Mouse (Mus musculus): Measurements from ENCODE around the gene Rnf208. TPM values are rescaled to one million over a fixed set of nuclear protein-coding genes. Genes with fewer than 3 reads are reported as not detected.

Rnf208 gene
- total and polyA plus RNA-seq, 2 experiments from 2014 or later: 157 to 240 TPM

- H3K4me1 ChIP-seq (ENCODE audit: insufficient read depth, low read length): peaks cover 6% of the 10 kb centered on the region; the same call in 1 of the 2 replicates
- no peak for TF ChIP-seq CTCF (IDR thresholded peaks at IDR 0.05)
- no peak for DNase-seq (ENCODE audit: low spot score)
Measured at GRCm38 (mm10) chr2:25221331-25221772, 20.7 kb upstream of the Rnf208 start.

GRCm38 (mm10) chr2:25223681-25224491, 18.2 kb upstream of the Rnf208 start:
- Histone ChIP-seq H3K4me2 (ENCODE audit: low read depth, low read length, poor library complexity, severe bottlenecking) (peak overlapping the region; percentile 86), H3K36me3 (ENCODE audit: insufficient read depth, low read length) (peaks cover 6% of the 10 kb centered on the region; the same call in 1 of the 2 replicates), H3K27me3 (ENCODE audit: insufficient read depth, low read length) (no peaks in the 10 kb centered on the region), H3K9me3 (ENCODE audit: low read length) (no peaks in the 10 kb centered on the region), H3K4me1 (ENCODE audit: insufficient read depth, low read length) (peaks cover 6% of the 10 kb centered on the region; the same call in 1 of the 2 replicates), H3K9ac (replicated peaks; ENCODE audit: low read length, poor library complexity, severe bottlenecking) (peak overlapping the region; percentile 89), H3K4me3 (ENCODE audit: low read depth, low read length) (peak overlapping the region; percentile 85), H3K27ac (ENCODE audit: low read depth, low read length) (peak overlapping the region; percentile 85)
- 2% methylated on average over 51 of the region's 53 CpGs for WGBS
- peak; percentile 52 for DNase-seq (ENCODE audit: low spot score)
- ATAC-seq (ENCODE audit: low FRiP score): peak; percentile 6; the same call in 1 of the 2 replicates
- TF ChIP-seq CTCF (IDR thresholded peaks at IDR 0.05): no peak

More at GRCm38 (mm10) chr2:25221331-25221772, 20.7 kb upstream of the Rnf208 start:
- H3K9me3 ChIP-seq (ENCODE audit: low read length): no peaks in the 10 kb centered on the region
- H3K4me2 ChIP-seq (ENCODE audit: low read depth, low read length, poor library complexity, severe bottlenecking): no peak overlapping the region
- H3K27me3 ChIP-seq (ENCODE audit: insufficient read depth, low read length): no peaks in the 10 kb centered on the region
- peaks cover 6% of the 10 kb centered on the region; the same call in 1 of the 2 replicates for H3K36me3 ChIP-seq (ENCODE audit: insufficient read depth, low read length)
- H3K9ac ChIP-seq (replicated peaks; ENCODE audit: low read length, poor library complexity, severe bottlenecking): no peak overlapping the region
- H3K4me3 ChIP-seq (ENCODE audit: low read depth, low read length): no peak overlapping the region
- ATAC-seq (ENCODE audit: low FRiP score): no peak
- 72% methylated on average over 5 of the region's 5 CpGs for WGBS
- H3K27ac ChIP-seq (ENCODE audit: low read depth, low read length): no peak overlapping the region

- no peaks in the 10 kb centered on the region for H3K9me3 ChIP-seq (ENCODE audit: low read length)
- 0% methylated on average over 17 of the region's 17 CpGs for WGBS
- ATAC-seq (ENCODE audit: low FRiP score): no peak
- peak within 1 kb of the TSS; percentile 86 for H3K4me2 ChIP-seq (ENCODE audit: low read depth, low read length, poor library complexity, severe bottlenecking)
- H3K4me3 ChIP-seq (ENCODE audit: low read depth, low read length): peak within 1 kb of the TSS; percentile 85
- peaks cover 6% of the 10 kb centered on the region; the same call in 1 of the 2 replicates for H3K36me3 ChIP-seq (ENCODE audit: insufficient read depth, low read length)
- DNase-seq (ENCODE audit: low spot score): no peak
- H3K4me1 ChIP-seq (ENCODE audit: insufficient read depth, low read length): peaks cover 6% of the 10 kb centered on the region; the same call in 1 of the 2 replicates
- peak; percentile 49 for TF ChIP-seq CTCF (IDR thresholded peaks at IDR 0.05)
- H3K9ac ChIP-seq (replicated peaks; ENCODE audit: low read length, poor library complexity, severe bottlenecking): peak within 1 kb of the TSS; percentile 89
- peak within 1 kb of the TSS; percentile 87 for H3K27ac ChIP-seq (ENCODE audit: low read depth, low read length)
- H3K27me3 ChIP-seq (ENCODE audit: insufficient read depth, low read length): no peaks in the 10 kb centered on the region
Measured at GRCm38 (mm10) chr2:25224492-25224765, 17.6 kb upstream of the Rnf208 start, which contains the start of gene Tubb4b. TSS of gene Tubb4b (minus strand) at chr2:25224702.

- Histone ChIP-seq H3K9me3 (ENCODE audit: low read length) (no peaks in the 10 kb centered on the region), H3K27me3 (ENCODE audit: insufficient read depth, low read length) (no peaks in the 10 kb centered on the region), H3K27ac (ENCODE audit: low read depth, low read length) (peak overlapping the region; percentile 87), H3K36me3 (ENCODE audit: insufficient read depth, low read length) (peaks cover 6% of the 10 kb centered on the region; the same call in 1 of the 2 replicates), H3K9ac (replicated peaks; ENCODE audit: low read length, poor library complexity, severe bottlenecking) (peak overlapping the region; percentile 55), H3K4me2 (ENCODE audit: low read depth, low read length, poor library complexity, severe bottlenecking) (peak overlapping the region; percentile 61), H3K4me1 (ENCODE audit: insufficient read depth, low read length) (peaks cover 6% of the 10 kb centered on the region; the same call in 1 of the 2 replicates), H3K4me3 (ENCODE audit: low read depth, low read length) (peak overlapping the region; percentile 85)
- ATAC-seq (ENCODE audit: low FRiP score): peak; percentile 97
- DNase-seq (ENCODE audit: low spot score): peak; percentile 100
- TF ChIP-seq CTCF (IDR thresholded peaks at IDR 0.05): peak; percentile 26; the same call in 1 of the 2 replicates
- WGBS: 2% methylated on average over 41 of the region's 41 CpGs
Measured at GRCm38 (mm10) chr2:25224766-25225752, 17.0 kb upstream of the Rnf208 start.

- no peaks in the 10 kb centered on the region for H3K9me3 ChIP-seq (ENCODE audit: low read length)
- no peak for TF ChIP-seq CTCF (IDR thresholded peaks at IDR 0.05)
- H3K4me2 ChIP-seq (ENCODE audit: low read depth, low read length, poor library complexity, severe bottlenecking): no peak overlapping the region
- H3K27ac ChIP-seq (ENCODE audit: low read depth, low read length): peak overlapping the region; percentile 87; the same call in 1 of the 2 replicates
- peak overlapping the region; percentile 85; the same call in 1 of the 2 replicates for H3K4me3 ChIP-seq (ENCODE audit: low read depth, low read length)
- H3K27me3 ChIP-seq (ENCODE audit: insufficient read depth, low read length): no peaks in the 10 kb centered on the region
- H3K4me1 ChIP-seq (ENCODE audit: insufficient read depth, low read length): peaks cover 6% of the 10 kb centered on the region; the same call in 1 of the 2 replicates
- 62% methylated on average over 8 of the region's 8 CpGs for WGBS
- peaks cover 6% of the 10 kb centered on the region; the same call in 1 of the 2 replicates for H3K36me3 ChIP-seq (ENCODE audit: insufficient read depth, low read length)
- ATAC-seq (ENCODE audit: low FRiP score): no peak
- no peak overlapping the region for H3K9ac ChIP-seq (replicated peaks; ENCODE audit: low read length, poor library complexity, severe bottlenecking)
- DNase-seq (ENCODE audit: low spot score): no peak
Measured at GRCm38 (mm10) chr2:25225811-25226379, 16.2 kb upstream of the Rnf208 start.
